Mouse (Mus musculus) hindbrain, embryonic 15.5 days (tissue): ENCODE measurements around the gene Lin7a. TPM values are rescaled to one million over a fixed set of nuclear protein-coding genes. Genes with fewer than 3 reads are reported as not detected.

Experiments used
- ATAC-seq: fragments of 200-750 bp; cut with Nextera tagmentation; 2 replicates; pipeline ENCODE4 v1.8.0; 2017; ENCODE audit warnings: low read depth, moderate number of reproducible peaks, moderate TSS enrichment; ENCODE audit not compliant: low FRiP score
- H3K27ac ChIP-seq: fragments of 300-500 bp; sonication (generic); replicated peaks from 2 replicates; pipeline ENCODE4 v1.5.1; 2015; ENCODE audit warnings: mild to moderate bottlenecking, inconsistent platforms
- H3K27me3 ChIP-seq: fragments of 300-500 bp; sonication (generic); 2 replicates; pipeline ENCODE4 v1.6.1; 2015; ENCODE audit warnings: control low read depth, inconsistent platforms
- H3K36me3 ChIP-seq: fragments of 300-500 bp; sonication (generic); 2 replicates; pipeline ENCODE4 v1.6.1; 2015; ENCODE audit warnings: control low read depth, inconsistent platforms
- H3K4me1 ChIP-seq: fragments of 300-500 bp; sonication (generic); replicated peaks from 2 replicates; pipeline ENCODE4 v1.6.1; 2015; ENCODE audit warnings: control low read depth, inconsistent platforms
- H3K4me2 ChIP-seq: fragments of 300-500 bp; sonication (generic); 2 replicates; pipeline ENCODE4 v1.6.1; 2015; ENCODE audit warnings: moderate library complexity, mild to moderate bottlenecking, inconsistent platforms
- H3K4me3 ChIP-seq: fragments of 300-500 bp; sonication (generic); 2 replicates; pipeline ENCODE4 v1.5.1; 2015; ENCODE audit warnings: mild to moderate bottlenecking, inconsistent platforms
- H3K9ac ChIP-seq: fragments of 300-500 bp; sonication (generic); 2 replicates; pipeline ENCODE4 v1.6.1; 2015; ENCODE audit warnings: inconsistent platforms
- H3K9me3 ChIP-seq: fragments of 300-500 bp; sonication (generic); 2 replicates; pipeline ENCODE4 v1.6.1; 2016; ENCODE audit warnings: control low read depth, inconsistent platforms
- WGBS: fragments of 180-500 bp; shearing (Covaris S2); methylation state at CpG from one replicate; pipeline ENCODE4 v1.1.7; 2015; 5-methylcytosine and 5-hydroxymethylcytosine counted together
- polyA plus RNA-seq: library from polyadenylated mRNA; unstranded; fragments of >200 nt; fragmentation: Nextera tagmentation; extraction: Ambion mirVana; gene quantifications from 2 replicates; pipeline ENCODE4 v1.2.1, GENCODE M21; 2015

Gene Lin7a
- polyA plus RNA-seq, 1 experiment from 2014 or later = 35.0 TPM

DNA sequence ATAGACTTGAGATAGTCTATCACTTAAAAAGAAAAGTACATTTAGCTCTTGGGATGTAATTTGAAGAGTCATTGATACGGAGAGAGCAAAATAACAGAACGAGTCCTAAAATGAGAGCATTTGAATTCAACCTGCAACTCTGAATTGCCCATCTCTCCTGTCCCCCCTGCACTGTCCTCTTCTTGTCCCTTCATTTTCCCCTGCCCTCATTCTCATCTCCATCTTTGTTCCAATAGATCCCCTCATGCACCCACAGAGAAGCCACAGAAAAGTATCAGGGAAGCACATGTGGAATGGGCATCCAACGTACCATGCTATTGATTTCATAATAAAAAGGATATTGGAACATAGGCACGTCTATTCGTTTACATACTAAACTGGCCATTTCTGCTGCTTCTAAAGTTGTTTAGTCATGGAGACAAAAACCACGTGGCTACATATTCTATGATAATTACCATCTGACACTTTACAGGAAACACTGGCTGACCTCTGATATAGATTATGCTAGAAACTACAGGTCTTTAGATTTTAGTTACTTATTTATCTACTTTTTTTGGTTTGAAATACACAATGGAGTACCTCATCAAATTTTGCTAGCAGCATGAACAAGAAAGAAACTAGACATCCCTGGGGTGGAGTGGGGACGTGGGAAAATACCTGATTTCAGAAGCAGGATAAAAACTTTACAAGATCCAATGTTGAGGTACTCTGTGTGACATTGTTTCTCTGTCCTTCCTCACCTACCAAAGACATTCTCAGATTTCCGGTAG, 41.2 kb upstream of the Lin7a start:
- WGBS = 89% methylated on average over 8 of the region's 8 CpGs
- H3K4me2 ChIP-seq = no peak overlapping the region
- H3K4me1 ChIP-seq = no peaks in the 10 kb centered on the region
- no peak overlapping the region for H3K9ac ChIP-seq
- H3K9me3 ChIP-seq = no peaks in the 10 kb centered on the region
- H3K27ac ChIP-seq = no peak overlapping the region
- no peak overlapping the region for H3K4me3 ChIP-seq
- ATAC-seq = no peak
- no peaks in the 10 kb centered on the region for H3K27me3 ChIP-seq
- H3K36me3 ChIP-seq = no peaks in the 10 kb centered on the region

DNA sequence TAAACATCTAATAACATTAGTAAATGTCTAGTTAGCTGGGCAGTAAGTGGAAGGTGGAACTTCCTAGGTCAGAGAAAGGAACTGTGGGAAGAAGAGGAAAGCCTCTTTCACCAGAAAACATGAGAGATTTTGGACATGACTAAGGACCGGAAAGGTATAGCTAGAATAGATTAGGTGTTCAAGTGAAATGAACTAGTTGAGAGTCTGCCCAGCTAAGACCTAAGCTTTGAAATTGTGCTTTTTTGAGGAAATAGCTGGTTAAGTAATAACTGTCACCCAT, 40.7 kb upstream of the Lin7a start:
- no peak overlapping the region for H3K27ac ChIP-seq
- no peaks in the 10 kb centered on the region for H3K9me3 ChIP-seq
- no peak for ATAC-seq
- no peaks in the 10 kb centered on the region for H3K27me3 ChIP-seq
- H3K9ac ChIP-seq = no peak overlapping the region
- no peak overlapping the region for H3K4me3 ChIP-seq
- 94% methylated on average over 1 of the region's 1 CpGs for WGBS
- H3K4me1 ChIP-seq = no peaks in the 10 kb centered on the region
- no peaks in the 10 kb centered on the region for H3K36me3 ChIP-seq
- no peak overlapping the region for H3K4me2 ChIP-seq

DNA sequence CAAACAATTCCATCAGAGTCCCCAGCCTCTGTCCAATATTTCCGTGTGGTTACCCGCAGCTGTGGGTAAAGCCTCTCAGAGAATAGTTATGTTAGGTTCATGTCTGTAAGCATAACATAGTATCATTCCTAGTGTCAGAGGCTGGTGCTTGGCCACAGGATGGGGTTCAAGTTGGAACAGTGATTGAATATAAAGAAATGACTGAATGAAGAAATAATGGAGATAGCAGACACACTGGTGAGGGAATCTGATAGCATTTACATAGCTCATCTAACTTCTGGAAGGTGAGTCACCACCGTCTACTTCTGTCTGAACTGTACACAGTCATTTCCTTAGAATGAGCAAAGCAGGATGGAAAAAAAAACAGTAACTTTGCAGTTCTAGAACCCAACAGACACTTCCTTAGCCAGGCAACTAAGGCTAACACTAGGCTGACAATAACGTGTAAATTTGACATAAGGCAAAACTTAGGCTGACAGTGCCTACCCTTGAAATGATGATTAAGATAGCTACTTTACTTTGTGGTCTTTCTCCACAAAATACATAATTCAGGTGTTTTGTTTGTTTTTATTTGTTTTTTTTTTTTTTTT, 40.0 kb upstream of the Lin7a start:
- Histone ChIP-seq H3K4me1 (no peaks in the 10 kb centered on the region), H3K36me3 (no peaks in the 10 kb centered on the region), H3K9me3 (no peaks in the 10 kb centered on the region), H3K4me3 (no peak overlapping the region), H3K27me3 (no peaks in the 10 kb centered on the region), H3K27ac (no peak overlapping the region), H3K4me2 (no peak overlapping the region), H3K9ac (no peak overlapping the region)
- 92% methylated on average over 4 of the region's 4 CpGs for WGBS
- ATAC-seq = no peak

DNA sequence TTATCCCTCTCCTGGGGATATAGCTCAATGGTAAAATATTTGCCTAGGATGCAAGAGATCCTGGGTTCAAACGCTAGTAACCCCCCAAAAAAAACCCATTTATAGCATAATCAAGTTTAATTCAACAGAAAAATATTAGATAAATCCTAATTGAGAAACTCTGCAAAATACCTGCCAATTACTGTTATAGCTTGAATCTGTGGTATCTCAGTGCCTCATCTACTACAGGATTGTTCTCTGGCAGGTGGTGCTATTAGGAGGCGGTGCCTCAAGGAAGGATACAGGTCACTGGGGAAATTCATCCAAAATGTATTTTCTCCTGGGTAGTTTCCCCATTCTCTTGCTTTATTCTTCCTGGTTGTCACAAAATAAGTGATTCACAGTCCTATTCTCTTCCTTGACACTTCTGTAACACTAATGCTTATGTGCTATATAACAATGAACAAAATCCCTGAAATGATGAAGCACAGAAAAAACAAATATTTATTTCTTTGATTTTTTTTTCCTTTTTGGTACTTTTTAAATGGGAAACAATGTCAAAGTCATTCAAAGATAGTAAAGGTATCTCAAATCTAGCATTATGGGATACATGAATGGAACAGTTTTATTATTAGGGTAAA, 38.9 kb upstream of the Lin7a start:
- Histone ChIP-seq H3K4me3 (no peak overlapping the region), H3K4me1 (no peaks in the 10 kb centered on the region), H3K27ac (no peak overlapping the region), H3K9me3 (no peaks in the 10 kb centered on the region), H3K36me3 (no peaks in the 10 kb centered on the region), H3K4me2 (no peak overlapping the region), H3K27me3 (no peaks in the 10 kb centered on the region), H3K9ac (no peak overlapping the region)
- no peak for ATAC-seq
- WGBS = 95% methylated on average over 2 of the region's 2 CpGs

DNA sequence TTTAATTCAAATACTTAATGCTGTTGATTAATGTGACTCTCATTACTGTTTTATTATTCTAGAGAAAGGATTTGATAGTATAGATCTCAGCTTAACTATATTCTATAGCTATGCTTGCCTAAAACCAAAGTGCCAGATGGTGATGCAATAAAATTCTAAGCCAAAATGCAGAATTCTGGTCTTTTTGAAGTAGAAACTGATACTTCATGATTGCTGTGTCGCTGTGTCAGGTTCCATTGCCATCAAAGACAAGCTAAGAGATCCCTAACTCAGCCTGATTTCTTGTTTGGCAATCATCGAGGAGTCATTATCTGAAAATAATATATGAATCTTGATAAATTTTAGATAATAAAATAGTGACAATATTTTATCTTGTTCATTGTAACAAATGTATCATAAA, 38.3 kb upstream of the Lin7a start:
- H3K27me3 ChIP-seq = no peaks in the 10 kb centered on the region
- no peak for ATAC-seq
- no peak overlapping the region for H3K9ac ChIP-seq
- H3K36me3 ChIP-seq = no peaks in the 10 kb centered on the region
- H3K4me3 ChIP-seq = no peak overlapping the region
- no peaks in the 10 kb centered on the region for H3K4me1 ChIP-seq
- H3K9me3 ChIP-seq = no peaks in the 10 kb centered on the region
- H3K27ac ChIP-seq = no peak overlapping the region
- no peak overlapping the region for H3K4me2 ChIP-seq
- WGBS = 92% methylated on average over 2 of the region's 2 CpGs

DNA sequence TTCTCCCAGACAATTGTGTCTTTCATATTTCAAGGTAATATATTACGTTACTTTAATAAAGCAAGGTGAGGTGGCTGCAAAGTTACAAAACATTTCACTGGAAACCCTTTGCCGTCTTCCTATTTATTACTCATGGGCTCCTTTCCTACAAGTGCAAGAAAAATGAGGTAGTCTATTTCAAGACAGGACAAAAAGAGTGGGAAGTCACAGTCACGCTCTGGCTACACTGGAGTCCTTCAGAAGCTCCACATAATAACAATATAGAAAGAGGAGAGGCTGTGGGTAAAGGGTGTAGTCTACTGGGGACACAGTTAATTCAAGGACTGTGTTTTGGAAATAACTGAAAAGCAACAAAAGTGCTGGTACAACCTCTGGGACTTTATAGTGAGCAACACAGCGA, 37.7 kb upstream of the Lin7a start:
- H3K27ac ChIP-seq = no peak overlapping the region

DNA sequence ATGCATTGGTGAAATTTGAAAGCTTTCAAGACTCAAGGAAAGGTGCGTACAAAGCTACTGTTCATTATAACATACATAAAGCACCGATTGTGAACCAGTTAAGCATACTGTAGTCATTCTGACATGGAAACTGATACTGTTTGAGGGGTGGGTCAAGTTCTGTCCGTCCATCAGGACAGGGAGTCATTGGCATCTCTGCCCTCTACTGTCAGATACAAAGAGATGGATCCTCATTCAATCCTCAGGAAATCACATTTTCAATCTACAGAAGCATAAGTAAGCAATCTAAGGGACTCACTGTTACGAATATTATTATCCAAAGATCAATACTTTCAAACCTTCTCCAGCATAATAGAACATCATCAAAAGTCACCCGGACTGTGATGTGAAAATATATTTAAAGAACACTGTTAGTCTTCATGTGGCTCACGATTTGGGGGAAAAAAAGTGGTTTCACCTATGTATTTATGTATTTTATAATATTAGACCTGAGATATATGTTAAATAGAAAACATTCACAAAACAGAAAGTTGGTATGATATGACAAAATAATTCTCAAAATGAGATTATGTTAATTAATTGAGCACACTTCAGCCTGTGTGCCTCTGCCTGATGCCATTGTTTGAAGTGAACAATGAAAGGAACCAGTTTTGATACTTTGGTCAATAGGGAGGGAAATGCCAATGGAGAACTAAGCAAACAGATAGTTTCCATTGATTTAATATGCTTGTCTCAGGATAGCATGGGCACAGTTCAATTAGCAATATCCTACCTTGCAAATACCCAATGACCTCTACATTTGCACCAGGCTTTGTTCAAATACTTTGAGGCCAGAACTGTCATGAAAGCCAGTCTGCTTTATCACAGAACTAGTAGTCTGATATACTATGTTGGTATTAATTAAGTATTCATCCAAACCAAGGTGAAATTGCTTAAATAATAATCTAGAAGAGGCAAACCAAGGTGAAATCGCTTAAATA, 36.8 kb upstream of the Lin7a start:
- Histone ChIP-seq H3K4me1 (no peaks in the 10 kb centered on the region), H3K4me3 (no peak overlapping the region), H3K4me2 (no peak overlapping the region), H3K36me3 (no peaks in the 10 kb centered on the region), H3K9ac (no peak overlapping the region), H3K27me3 (no peaks in the 10 kb centered on the region), H3K27ac (no peak overlapping the region), H3K9me3 (no peaks in the 10 kb centered on the region)
- no peak for ATAC-seq
- WGBS = 85% methylated on average over 7 of the region's 7 CpGs

More for the DNA sequence above, 37.7 kb upstream of the Lin7a start:
- Histone ChIP-seq H3K9me3 (no peaks in the 10 kb centered on the region), H3K4me3 (no peak overlapping the region), H3K27me3 (no peaks in the 10 kb centered on the region), H3K36me3 (no peaks in the 10 kb centered on the region), H3K4me2 (no peak overlapping the region), H3K9ac (no peak overlapping the region), H3K4me1 (no peaks in the 10 kb centered on the region)
- 74% methylated on average over 4 of the region's 4 CpGs for WGBS
- no peak for ATAC-seq

DNA sequence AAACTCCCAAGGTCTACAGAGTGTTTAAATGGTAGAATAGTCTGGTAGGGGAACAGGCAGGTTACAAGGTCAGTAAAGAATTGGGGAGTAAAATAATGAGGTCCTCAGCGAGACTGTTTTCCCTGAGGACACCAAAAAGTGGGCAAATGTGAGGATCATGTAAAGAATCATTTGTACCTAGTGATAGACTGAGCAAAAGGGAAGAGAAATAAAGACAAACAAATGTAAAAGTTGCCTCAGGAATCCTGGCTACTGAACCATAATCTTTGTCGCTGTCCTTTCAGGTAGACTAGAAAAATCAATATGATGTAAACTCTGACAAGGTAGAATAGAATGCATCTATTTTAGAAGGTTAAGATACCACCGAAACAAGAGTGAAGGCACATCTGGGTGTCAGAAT, 36.0 kb upstream of the Lin7a start:
- Histone ChIP-seq H3K4me3 (no peak overlapping the region), H3K27ac (no peak overlapping the region), H3K27me3 (no peaks in the 10 kb centered on the region), H3K36me3 (no peaks in the 10 kb centered on the region), H3K4me1 (no peaks in the 10 kb centered on the region), H3K9ac (no peak overlapping the region), H3K9me3 (no peaks in the 10 kb centered on the region), H3K4me2 (no peak overlapping the region)
- no peak for ATAC-seq
- WGBS = 87% methylated on average over 3 of the region's 3 CpGs

DNA sequence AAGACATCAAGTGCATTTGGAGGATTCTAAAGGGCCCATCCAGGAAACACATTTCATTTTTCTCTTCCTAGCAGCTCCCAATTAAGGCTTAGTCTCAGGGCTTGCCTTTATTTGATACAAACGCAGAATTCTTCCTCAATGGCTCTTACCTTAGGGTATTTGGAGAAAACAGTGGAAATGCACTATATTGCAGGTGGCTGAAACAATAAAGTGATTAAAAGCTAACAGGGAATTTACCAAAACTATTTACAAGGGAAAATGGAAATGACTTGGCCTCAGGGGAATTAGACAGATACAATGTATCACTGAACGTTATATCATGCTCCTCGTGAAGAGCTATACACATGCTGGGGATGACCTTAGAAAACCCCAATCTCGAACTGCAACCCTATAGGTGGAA, 35.3 kb upstream of the Lin7a start:
- Histone ChIP-seq H3K27ac (no peak overlapping the region), H3K9me3 (no peaks in the 10 kb centered on the region), H3K36me3 (no peaks in the 10 kb centered on the region), H3K27me3 (no peaks in the 10 kb centered on the region), H3K4me1 (no peaks in the 10 kb centered on the region), H3K9ac (no peak overlapping the region), H3K4me2 (no peak overlapping the region), H3K4me3 (no peak overlapping the region)
- ATAC-seq = no peak
- 73% methylated on average over 4 of the region's 4 CpGs for WGBS

DNA sequence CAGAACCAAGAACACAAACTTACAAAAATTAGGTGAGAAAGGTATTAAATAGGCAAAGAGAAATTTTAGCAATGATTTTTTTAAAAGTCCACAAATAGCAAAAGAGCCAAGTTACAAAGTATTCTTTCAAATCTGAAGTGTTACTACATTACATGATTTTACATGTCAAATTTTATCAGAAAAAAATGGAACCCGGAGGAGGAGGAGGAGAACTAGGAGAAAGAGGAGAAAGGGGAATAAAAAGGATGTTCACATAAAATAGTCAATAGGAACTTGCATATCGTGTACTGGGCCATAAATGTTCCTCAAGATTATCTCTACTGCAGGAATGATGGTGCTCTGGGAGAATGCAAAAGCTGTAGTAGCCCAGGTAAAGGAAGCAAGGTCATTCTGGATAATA, 34.4 kb upstream of the Lin7a start:
- Histone ChIP-seq H3K36me3 (no peaks in the 10 kb centered on the region), H3K27ac (no peak overlapping the region), H3K9ac (no peak overlapping the region), H3K4me2 (no peak overlapping the region), H3K4me1 (no peaks in the 10 kb centered on the region), H3K27me3 (no peaks in the 10 kb centered on the region), H3K9me3 (no peaks in the 10 kb centered on the region), H3K4me3 (no peak overlapping the region)
- no peak for ATAC-seq
- WGBS = 87% methylated on average over 2 of the region's 2 CpGs

DNA sequence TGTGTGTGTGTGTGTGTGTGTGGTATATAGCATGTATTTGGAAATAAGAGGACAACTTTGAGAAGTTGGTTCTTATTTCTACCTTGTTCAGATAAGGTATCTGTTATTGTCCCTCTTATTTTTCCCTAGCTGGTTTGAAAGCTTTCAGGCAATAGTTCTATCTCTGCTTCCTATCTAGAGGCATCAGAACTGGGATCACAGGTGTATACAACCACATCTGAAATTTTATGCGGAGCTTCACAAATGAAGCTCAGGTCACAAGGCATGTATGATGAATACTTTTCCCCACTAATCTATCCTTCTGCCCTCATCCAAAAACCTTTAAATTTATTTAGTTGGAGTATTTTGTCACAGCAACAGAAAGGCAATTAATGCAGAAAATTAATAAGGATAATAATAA, 33.8 kb upstream of the Lin7a start:
- H3K9ac ChIP-seq = no peak overlapping the region
- no peak for ATAC-seq

More for the DNA sequence above, 33.8 kb upstream of the Lin7a start:
- no peak overlapping the region for H3K4me3 ChIP-seq
- 95% methylated on average over 1 of the region's 1 CpGs for WGBS
- H3K27ac ChIP-seq = no peak overlapping the region
- H3K27me3 ChIP-seq = no peaks in the 10 kb centered on the region
- H3K4me2 ChIP-seq = no peak overlapping the region
- no peaks in the 10 kb centered on the region for H3K36me3 ChIP-seq
- H3K4me1 ChIP-seq = no peaks in the 10 kb centered on the region
- no peaks in the 10 kb centered on the region for H3K9me3 ChIP-seq
